Mouse (Mus musculus) kidney, adult 8-10 months (tissue): ENCODE data around the gene Fam129a.
A peak's percentile ranks its signal among the peaks of the same experiment; 100 is the strongest.

Experiments
- DNase-seq, 2 experiments: peaks; one replicate each; pipeline ENCODE4 v3.0.0; 2022

Fam129a gene

DNA sequence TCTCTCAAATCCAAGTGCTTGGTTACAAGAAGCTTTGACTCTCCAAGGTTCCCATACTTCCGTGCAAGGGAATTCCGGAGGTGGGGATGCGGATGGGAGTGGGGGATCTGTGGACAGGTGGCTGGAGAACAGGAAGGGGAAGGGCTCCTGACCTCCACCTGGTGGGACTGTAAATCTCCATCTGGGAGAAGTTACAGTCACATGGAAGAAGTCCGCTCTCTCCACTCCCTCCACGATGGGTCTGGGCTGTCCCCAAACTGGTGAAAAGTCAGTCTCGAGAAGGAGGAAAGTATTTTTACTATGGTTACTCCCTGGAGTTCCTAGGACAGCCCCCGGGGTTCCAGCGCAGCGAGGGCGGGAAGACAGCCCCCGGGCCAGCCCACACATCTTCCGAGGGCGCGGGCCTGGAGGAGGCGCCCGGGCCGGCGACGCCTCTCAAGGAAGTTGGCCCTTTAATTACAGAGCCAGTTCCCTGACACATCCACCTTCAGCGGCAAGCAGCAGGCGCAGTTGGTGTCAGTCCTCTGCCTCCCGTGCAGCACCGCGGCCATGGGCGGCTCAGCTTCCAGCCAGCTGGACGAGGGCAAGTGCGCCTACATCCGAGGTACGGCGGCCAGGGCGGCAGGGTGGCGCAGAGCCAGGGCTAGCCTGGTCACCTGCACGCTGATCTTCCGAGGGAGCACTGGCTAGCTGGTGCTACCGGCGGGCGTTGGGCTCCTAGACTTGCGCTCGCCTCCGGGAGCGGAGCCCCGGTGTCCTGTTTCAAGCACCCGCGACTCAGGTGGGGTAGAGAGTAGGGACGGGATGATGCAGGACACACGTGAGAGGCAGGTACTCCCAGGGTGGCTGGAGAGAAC is at the start of gene Fam129a:
Gene Fam129a, plus strand, starts transcription at position 206 of the 857 bp plus-strand sequence.
- peak; percentile 11 to 39 for DNase-seq

DNA sequence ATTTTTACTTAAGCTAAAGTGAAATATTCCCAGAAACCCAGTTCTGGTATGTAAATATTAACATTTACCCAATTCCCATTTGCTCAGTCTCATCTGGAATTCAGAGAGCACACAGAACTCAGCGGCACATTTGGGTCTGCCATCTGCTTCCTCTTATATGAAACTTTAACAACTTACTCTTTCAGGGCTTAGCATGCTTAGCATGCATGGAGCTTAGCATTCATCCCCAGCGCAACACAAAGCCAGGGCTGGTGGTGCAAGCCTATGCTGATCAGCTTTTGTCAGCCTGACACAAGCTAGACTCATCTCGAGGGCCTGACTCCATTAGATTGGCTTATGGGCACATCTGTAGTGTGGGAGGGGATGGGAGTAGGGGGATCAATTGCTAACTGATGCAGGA is 44.3 kb upstream of the Fam129a start:
- DNase-seq: no peak

DNA sequence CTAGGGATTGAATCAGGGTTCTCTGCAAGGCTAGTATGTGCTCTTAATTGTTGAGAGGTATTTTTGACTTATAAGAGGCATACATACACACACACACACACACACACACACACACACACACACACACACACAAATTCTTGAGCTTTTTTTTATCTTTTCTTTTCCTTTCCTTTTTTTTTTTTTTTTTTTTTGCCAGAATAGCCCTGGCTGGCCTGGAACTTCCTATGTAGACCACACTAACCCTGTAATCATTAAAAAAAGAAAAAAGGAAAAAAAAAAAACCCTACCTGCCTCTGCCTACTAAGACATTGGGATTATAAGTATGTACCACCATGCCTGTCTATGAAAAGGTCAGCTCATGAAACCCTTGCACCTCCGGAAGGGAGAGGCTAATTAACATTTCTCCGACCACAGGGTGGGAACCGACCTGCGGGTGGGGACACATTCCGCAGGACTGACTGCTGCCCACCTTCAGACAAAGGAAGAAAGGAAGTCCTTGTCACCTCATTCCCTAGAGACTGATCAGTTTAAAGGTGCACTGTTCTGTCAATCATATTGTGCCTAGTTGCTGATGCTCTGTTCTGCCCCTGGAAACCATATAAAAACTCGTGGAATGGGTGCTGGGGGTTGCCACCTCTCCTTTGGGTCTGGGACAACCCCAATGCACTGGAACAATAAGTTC is 27.0 kb upstream of the Fam129a start:
- no peak for DNase-seq

DNA sequence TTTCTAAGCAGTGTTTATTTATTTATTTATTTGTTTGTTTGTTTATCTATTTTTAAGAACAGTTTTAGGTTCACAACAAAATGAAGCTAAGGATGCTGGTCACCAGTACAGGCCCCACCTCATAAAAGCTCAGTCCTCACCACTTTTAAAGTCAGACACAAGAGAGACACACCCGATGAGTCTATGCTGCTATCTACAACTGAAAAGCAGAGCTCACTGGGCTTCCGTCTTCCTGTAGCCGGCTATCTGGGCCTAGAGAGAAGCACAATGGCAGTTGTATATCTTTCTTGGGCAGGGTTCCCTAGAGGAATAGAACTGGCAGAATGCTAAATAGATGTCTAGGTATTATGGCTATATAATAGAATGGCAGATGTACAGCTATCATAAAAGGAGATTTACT is 26.4 kb upstream of the Fam129a start:
- no peak for DNase-seq

DNA sequence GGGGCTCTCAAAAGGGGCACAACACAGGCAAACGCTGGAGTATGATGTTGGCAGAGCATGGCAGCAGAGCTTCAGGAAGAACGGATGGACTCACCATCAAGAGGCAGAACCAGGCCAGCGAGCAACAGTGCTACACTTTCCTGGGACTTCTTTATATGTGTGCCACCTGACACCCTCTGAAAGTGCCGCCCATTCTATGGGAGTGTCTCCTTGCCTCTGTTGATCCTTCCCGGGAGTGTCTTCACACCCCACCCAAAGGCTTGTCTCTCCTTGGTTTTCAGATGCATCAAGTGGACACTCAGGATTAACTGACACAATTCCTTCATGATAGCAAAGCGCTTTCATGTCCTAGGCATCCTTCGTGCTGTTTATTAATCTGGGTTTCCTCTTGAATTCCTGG is 25.4 kb upstream of the Fam129a start:
- no peak for DNase-seq

DNA sequence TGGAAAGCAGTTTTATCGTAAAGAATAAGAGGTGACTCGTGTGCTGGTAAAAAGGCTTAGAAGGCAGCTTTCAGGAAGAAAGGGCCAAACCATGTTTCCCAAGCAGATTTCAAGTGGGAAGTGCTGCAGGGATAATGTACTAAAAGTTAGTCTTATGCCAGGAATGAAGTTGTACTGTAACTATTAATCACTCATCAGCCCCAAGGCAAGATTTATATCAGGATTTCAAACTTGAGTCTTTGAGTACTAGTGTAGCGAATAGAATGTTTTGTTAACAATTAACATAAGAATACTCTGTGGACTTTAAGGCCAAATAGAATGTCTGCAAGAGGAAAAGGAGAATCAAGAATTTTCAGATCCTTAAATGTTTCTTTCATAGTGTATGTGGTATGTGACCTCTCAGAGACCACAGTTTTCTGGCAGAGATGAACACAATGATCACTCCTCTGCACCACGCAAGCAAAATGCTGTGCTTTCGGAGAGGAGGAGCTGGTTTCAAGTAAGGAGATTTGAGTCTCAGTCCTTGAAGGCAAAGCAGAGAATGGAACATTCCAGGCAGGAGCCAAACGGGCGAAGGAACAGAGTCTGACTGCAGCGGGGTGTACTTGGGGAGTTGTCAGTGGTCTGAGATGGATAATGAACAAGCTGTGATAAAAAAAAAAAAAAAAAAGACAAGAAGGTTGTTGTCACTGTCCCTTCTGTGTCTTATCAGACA is 21.9 kb upstream of the Fam129a start:
- DNase-seq: peak; percentile 41 to 63

DNA sequence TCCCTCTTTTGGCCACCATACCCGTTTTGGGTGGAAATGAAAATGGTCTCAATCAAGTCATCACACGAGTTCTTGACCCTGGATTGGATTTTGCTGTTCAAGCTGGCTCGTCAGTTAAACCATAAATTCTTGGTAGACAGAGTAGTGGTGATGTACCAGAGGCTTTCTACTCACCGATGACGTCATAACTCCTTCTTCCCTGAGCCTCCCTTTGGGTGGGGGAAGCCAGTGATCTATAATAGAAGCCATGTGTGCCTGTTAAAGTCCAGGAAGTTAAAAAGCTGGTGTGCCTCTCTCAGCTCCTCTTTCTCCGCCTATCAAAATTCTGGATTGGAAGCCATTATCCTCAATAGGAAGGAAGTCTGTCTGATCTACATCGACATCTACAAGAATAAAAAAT is 21.2 kb upstream of the Fam129a start:
- DNase-seq: no peak

DNA sequence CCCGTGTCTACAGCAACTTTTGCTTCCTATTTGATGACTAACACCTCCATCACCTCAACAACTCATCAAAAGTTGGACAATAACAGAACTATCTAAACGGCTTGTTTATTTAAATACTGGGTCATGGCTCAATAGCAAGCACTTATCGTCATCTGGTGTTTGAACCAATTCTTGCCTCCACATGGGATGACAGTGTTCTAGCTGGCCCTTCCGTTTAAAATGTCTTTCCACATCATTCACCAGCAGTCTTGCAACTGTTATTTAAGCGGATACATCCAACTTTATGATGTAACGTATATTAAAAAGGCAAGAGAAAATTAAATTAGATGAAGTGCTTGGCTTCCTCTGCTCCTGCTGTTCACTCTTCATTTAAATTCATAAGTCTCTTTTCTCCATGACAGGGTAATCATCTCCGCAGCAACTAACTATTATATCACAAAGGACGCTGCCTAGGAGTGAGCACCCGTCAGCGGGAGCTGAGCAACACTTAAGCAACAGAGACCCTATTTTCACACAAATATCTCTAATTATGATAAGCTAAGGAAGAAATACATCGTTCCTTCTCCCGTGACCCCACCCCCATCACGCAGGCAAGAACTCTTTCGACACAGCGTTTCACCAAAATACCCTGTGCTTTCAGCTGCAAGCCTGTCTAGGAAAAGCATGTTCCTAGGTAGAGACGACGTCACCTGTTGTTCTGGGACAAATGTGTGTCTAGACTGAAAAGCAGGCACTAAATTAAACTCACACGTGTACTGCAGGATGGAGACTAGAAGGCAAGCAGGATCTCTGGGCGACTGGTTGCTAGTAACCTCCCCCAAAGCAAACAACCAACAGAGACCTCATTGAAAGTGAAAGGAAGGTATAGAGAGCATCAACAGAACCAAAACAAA is 20.2 kb upstream of the Fam129a start:
- DNase-seq: no peak

DNA sequence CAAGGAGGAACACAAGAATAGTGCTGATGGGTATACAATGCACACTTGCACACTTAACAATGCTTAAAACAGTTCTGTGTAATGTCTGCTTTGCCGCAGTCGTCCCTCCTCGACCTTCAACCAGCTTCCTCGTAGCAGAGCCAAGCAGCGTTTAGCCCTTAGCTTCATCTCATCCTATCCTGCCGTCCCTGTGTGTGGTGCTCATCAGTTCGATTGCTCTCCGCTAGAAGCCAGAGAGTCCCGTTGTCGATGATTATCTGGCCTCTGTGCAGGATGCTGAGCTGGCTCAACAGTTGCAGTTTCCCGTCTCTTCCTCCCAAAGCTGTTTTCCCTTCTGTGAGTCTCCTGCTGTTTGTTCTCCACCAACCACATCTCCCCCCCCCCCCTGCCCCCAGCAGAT is 10.4 kb upstream of the Fam129a start:
- no peak for DNase-seq

DNA sequence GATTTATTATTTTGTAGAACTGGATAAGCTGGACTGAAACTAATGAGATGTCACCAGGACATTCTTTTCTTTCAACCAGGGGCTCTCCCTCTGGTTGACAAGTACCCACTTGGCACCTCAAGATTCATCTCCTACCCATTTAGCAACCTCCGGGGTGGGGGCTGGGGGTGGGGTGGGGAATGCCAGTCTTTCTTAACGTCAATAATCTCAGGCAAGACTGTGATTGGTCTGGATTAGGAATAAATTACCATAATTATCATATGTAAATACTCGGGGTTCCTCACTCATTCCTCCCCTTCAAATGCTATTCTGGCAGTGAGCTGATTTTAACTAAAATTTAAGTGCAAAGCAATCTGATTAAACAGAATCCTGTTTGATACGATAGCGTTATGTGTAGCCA is 7.6 kb upstream of the Fam129a start:
- no peak for DNase-seq

DNA sequence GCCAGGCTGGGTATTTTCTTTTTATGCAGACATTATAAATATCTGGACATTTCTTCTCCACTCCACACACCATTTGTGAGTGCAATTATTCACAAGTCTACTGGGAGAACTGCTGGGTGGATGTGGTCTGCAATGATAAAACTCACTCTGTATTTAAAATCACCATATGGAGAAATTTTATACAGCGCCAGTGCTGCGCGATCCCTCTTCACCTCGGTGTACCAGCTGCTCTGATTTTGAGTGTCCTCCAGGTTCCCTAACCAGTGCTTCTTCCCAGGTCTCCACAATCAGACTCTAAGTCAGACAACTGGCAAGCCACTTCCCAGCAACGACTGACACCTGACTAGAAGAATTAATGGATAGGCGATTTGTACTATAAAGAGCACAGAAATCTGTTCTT is 7.1 kb upstream of the Fam129a start:
- no peak for DNase-seq

DNA sequence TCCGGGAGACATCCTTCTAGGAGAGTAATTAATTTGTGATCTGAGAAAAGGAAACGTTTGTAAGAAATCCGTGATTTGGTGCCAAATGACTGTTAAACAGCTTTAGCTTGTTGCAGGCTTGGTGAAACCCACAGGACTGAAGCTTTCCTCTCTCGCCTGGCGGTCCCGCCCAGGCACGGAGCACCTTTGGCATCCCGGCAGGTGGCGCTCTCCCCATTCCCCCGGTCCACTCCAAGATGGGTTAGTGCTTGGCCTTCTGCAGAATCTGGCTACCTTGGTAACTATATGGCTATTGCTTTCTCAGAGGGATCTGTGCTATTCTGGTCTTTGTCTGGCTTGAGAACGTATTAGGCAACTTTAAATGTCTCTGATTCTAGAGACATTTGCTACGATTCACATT is 6.6 kb upstream of the Fam129a start:
- peak; percentile 63 to 82 for DNase-seq

DNA sequence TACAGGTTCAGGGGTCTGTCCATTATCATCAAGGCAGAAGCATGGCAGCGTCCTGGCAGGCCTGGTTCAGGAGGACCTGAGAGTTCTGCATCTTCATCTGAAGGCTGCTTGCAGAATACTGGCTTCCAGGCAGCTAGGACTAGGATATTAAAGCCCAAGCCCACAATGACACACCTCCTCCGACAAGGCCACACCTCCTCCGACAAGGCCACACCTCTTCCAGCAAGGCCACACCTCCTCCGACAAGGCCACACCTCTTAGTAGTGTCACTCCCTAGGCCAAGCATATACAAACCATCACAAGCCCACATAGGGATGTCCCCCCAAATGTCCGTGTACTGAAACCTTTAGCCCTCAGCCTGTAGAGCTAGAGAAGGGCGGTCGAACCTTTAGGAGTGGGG is 2.3 kb upstream of the Fam129a start:
- no peak for DNase-seq

DNA sequence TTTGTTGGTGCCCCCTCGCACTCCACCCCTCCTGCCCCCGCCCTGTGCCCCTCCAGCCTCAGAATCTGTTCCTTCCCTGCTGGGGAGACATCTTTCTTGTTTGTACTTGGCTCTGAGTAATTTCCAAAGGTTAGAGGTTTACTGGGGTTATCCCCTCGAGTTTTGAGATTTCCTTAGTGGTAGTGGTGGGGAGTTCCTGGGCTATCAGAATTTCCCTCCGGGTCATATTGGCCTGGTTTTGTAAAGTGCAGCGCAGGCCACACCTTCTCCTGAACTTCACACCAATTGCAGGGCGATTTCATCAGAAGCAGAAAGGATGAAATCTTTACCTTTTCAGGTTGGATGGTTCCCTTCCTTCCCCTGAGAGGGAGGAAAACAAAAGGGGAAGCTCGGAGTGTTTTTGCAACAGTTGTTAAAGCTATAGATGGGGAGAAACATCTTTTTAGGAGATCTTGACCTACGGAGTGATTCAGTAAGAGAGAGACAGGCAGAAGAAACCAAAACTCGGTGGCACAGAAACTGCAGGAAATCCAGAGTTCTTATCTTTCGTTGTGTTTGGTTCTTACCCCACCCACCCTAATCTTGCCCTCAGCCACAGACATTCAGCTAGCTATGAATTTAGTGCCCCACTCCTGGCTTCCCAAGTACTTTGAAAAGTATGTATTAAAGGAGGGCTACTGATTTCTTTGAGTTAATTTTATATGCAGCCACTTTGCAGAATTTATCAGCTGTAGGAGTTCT is 1.0 kb downstream of the Fam129a start:
- no peak for DNase-seq

DNA sequence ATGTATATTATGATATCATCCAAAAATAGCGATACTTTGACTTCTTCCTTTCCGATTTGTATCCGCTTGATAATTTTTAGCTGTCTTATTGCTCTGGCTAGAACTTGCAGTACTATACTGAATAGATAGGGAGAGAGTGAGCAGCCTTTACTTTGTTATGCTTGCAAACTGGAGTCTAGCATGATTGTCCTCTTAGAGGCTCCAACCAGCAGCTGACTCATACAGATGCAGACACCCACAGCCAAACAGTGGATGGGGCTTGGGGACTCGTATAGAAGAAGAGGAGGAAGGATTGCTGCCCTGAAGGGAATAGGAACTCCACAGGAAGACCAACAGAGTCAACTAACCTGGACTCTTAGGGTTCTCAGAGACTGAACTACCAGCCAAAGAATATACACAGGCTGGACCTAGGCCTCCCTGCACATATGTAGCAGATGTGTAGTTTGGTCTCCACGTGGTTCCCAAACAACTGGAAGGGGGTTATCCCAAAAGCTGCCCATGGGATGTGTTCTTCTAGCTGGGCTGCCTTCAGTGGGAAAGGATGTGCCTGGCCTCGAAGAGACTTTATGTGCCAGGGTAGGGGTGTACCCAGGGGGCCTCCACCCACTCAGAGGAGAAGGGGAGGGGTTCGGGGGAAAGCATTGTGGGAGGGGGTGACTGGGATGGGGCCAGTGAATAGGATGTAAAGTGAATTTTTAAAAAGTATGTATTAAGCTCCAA is 1.8 kb downstream of the Fam129a start:
- no peak for DNase-seq

DNA sequence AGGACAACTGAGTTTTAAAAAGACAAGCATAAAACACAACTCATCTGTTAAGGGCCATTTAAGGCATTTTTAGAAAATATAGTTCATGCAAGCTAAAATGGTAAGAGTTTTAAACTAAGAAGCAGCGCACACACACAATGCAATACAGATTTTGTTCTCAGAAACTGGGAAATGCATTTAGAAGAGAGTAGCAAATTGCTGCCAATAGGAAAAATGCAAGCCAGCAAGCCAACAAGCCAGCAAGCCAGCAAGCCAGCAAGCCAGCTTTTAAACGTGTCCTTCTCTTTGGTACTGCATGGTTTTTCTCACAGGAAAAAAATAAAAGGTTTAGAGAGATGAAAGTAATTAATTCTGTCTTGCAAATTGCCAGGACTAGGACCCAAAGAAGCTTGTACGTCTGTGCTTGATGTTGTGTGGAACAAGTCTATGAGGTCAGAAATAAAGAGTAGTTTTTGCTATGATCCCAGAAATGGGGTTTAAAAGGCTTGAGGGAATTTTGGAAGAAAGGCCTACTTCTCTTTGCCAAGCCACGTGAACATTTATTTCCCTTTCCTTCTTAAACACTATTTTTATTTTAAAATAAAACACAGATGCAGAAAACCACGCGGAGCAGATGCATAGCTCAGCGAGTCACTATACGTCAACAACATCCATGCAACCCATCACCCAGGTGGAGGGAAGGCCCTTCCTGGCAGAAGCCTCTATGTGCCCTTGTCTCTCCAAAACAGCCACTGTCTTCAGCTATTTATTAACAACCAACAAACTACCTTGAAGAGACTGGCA is 9.4 kb downstream of the Fam129a start:
- no peak for DNase-seq

DNA sequence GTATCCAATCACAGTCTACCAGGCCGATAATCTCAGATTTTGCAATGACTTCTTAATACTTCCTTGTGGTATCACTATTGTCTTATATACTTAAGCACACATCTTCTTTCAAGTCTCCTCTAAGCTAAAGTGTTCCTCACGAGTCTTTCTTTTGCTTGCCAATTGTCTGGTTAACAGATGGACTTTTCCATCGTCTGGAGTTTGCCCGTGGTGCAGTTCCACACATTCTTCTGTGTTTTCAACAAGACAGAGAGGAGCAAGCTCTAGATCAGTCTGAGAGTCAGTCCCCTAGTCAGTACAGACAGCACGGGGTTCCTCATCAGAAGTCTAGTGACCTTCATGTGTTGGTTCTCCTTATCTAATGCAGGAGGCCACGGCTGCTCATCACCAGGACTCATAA is 10.5 kb downstream of the Fam129a start:
- DNase-seq: no peak

DNA sequence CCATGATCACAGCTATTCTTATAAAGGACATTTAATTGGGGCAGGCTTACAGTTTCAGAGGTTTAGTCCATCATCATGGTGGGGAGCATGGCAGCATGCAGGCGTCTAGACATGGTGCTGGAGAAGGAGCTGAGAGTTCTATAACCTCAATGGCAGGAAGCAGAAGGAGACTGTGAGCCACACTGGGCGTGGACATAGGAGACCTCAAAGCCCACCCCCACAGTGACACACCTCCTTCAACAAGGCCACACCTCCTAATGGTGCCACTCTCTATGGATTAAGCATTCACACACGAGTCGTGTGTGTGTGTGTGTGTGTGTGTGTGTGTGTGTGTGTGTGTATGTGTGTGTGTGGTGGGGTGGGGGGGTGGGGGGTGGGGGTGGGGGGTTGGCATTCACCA is 11.0 kb downstream of the Fam129a start:
- DNase-seq: no peak

DNA sequence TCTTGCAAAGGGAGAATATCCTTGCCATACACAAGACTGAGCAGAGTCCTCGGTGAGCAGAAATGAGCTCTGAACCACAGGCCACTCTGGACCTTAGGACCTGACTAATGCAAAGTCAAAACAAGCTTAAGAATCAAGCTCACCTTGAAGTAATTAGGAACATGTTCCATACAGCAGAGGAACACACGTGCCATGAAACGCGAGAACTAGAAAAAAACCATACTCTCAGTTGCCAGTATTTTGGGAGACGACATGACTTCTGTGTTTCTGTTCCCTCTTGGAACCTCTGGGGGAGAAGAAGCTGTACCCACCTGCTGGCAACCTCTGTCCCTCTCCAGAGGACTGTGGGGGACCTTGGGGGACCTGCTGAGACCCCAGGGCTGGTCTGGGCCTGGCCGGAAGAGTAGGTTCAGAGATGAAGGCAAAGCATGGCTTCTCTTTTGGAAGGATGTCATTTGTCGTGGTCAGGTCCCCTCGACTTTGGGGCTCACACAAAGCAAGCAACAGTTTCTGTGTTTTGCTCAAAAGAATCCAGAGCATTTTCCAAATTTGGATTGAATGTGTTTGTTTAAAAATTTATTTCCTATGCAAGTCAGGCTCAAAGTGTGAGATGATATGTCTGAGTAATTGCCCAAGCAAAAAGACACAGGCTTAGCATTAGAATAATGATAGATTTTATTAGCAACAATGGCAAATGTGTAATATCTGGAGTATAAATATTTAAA is 12.6 kb downstream of the Fam129a start:
- DNase-seq: no peak

DNA sequence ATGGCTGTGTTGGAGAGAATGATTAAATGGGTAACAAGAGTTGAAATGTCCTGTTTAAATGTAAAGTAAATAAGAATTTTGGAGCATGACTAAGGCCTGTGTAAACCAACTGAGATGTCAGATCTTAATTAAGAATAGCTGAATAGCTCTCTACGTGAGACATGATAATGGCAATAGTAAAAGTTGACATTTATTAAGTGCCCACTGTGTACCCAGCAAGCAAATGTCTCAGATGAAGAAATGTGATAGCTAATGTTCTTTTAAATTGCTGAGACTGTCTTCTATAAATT is 13.1 kb downstream of the Fam129a start:
- no peak for DNase-seq
